Mouse (Mus musculus) midbrain, embryonic 12.5 days (tissue): Measurements from ENCODE around the gene Ppp1r1b. TPM values are rescaled to one million over a fixed set of nuclear protein-coding genes. Genes with fewer than 3 reads are reported as not detected.
A peak's percentile ranks its signal among the peaks of the same experiment; 100 is the strongest.

Experiments used
- ATAC-seq: fragments of 200-750 bp; cut with Nextera tagmentation; 2 replicates; pipeline ENCODE4 v1.8.0; 2017; ENCODE audit warnings: low read depth, moderate TSS enrichment, moderate library complexity; ENCODE audit not compliant: low FRiP score
- H3K27ac ChIP-seq: fragments of 300-500 bp; sonication (generic); replicated peaks from 2 replicates; pipeline ENCODE4 v1.5.1; 2016; ENCODE audit warnings: mild to moderate bottlenecking
- H3K27me3 ChIP-seq: fragments of 300-500 bp; sonication (generic); 2 replicates; pipeline ENCODE4 v1.6.1; 2016; ENCODE audit warnings: mild to moderate bottlenecking
- H3K36me3 ChIP-seq: fragments of 300-500 bp; sonication (generic); 2 replicates; pipeline ENCODE4 v1.6.1; 2016
- H3K4me1 ChIP-seq: fragments of 300-500 bp; sonication (generic); 2 replicates; pipeline ENCODE4 v1.6.1; 2016
- H3K4me2 ChIP-seq: fragments of 300-500 bp; sonication (generic); replicated peaks from 2 replicates; pipeline ENCODE4 v1.6.1; 2016; ENCODE audit warnings: mild to moderate bottlenecking, moderate library complexity
- H3K4me3 ChIP-seq: fragments of 300-500 bp; sonication (generic); 2 replicates; pipeline ENCODE4 v1.5.1; 2016; ENCODE audit warnings: mild to moderate bottlenecking
- H3K9ac ChIP-seq: fragments of 300-500 bp; sonication (generic); replicated peaks from 2 replicates; pipeline ENCODE4 v1.6.1; 2016; ENCODE audit warnings: mild to moderate bottlenecking, moderate library complexity
- H3K9me3 ChIP-seq: fragments of 300-500 bp; sonication (generic); 2 replicates; pipeline ENCODE4 v1.6.1; 2016; ENCODE audit warnings: mild to moderate bottlenecking
- WGBS: fragments of 180-500 bp; shearing (Covaris S2); methylation state at CpG from one replicate; pipeline ENCODE4 v1.1.7; 2016; 5-methylcytosine and 5-hydroxymethylcytosine counted together
- polyA plus RNA-seq: library from polyadenylated mRNA; unstranded; fragments of >200 nt; fragmentation: Nextera tagmentation; extraction: Ambion mirVana; gene quantifications from 2 replicates; pipeline ENCODE4 v1.2.1, GENCODE M21; 2016

Ppp1r1b gene
- polyA plus RNA-seq, 1 experiment from 2014 or later, result 1.4 TPM

- no peaks in the 10 kb centered on the region for H3K9me3 ChIP-seq
- no peak overlapping the region for H3K4me3 ChIP-seq
- H3K4me2 ChIP-seq, result 0 out of 2 replicates have a peak overlapping the region, but pooled peaks have one; percentile 3
- no peak for ATAC-seq
- no peak overlapping the region for H3K27ac ChIP-seq
- no peak overlapping the region for H3K9ac ChIP-seq
- 24% methylated on average over 9 of the region's 9 CpGs for WGBS
- peaks cover 97% of the 10 kb centered on the region for H3K27me3 ChIP-seq
- H3K36me3 ChIP-seq, result no peaks in the 10 kb centered on the region
- peaks cover 35% of the 10 kb centered on the region for H3K4me1 ChIP-seq
Observed at GRCm38 (mm10) chr11:98329960-98330744, 18.1 kb upstream of the Ppp1r1b start.

DNA sequence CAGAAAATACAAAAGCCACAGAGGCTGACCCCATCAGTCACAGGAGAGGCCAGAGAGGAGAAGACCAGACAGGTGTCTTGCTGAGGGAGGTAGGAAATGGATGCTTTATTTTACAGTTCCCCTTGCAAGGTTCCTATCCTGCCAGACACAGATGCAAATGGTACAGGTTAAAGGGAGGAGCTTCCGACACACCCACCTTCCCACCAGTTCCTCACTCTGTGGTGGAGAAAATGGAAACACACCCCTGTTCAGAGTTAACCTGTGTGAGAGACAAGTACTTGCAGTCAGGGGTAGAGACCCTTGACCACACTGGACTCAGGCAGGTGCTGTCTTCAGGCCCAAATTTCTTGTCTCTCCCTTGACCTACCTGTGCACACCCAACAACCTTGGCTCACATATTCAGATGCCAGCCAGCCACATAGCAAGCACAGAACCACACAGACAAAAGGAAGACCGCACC, 17.4 kb upstream of the Ppp1r1b start:
- H3K4me1 ChIP-seq, result peaks cover 35% of the 10 kb centered on the region
- no peak overlapping the region for H3K4me3 ChIP-seq
- H3K27ac ChIP-seq, result no peak overlapping the region
- no peak for ATAC-seq
- H3K9ac ChIP-seq, result no peak overlapping the region
- H3K36me3 ChIP-seq, result no peaks in the 10 kb centered on the region
- 53% methylated on average over 2 of the region's 2 CpGs for WGBS
- H3K9me3 ChIP-seq, result no peaks in the 10 kb centered on the region
- peaks cover 97% of the 10 kb centered on the region for H3K27me3 ChIP-seq
- no peak overlapping the region for H3K4me2 ChIP-seq

GRCm38 (mm10) chr11:98331401-98331800, 16.8 kb upstream of the Ppp1r1b start:
- Histone ChIP-seq H3K4me1 (peaks cover 35% of the 10 kb centered on the region), H3K9me3 (no peaks in the 10 kb centered on the region), H3K4me3 (no peak overlapping the region), H3K9ac (no peak overlapping the region), H3K4me2 (no peak overlapping the region), H3K36me3 (no peaks in the 10 kb centered on the region), H3K27ac (no peak overlapping the region), H3K27me3 (peaks cover 99% of the 10 kb centered on the region)
- WGBS, result 75% methylated on average over 1 of the region's 1 CpGs
- ATAC-seq, result no peak

GRCm38 (mm10) chr11:98332186-98332585, 16.0 kb upstream of the Ppp1r1b start:
- no peaks in the 10 kb centered on the region for H3K36me3 ChIP-seq
- H3K27ac ChIP-seq, result no peak overlapping the region
- H3K4me2 ChIP-seq, result no peak overlapping the region
- H3K9ac ChIP-seq, result no peak overlapping the region
- H3K4me1 ChIP-seq, result peaks cover 28% of the 10 kb centered on the region
- 87% methylated on average over 3 of the region's 3 CpGs for WGBS
- ATAC-seq, result no peak
- H3K27me3 ChIP-seq, result peaks cover 99% of the 10 kb centered on the region
- no peak overlapping the region for H3K4me3 ChIP-seq
- H3K9me3 ChIP-seq, result no peaks in the 10 kb centered on the region

- peaks cover 21% of the 10 kb centered on the region for H3K4me1 ChIP-seq
- no peak overlapping the region for H3K4me2 ChIP-seq
- H3K36me3 ChIP-seq, result no peaks in the 10 kb centered on the region
- H3K27me3 ChIP-seq, result peaks cover 99% of the 10 kb centered on the region
- no peak overlapping the region for H3K4me3 ChIP-seq
- 75% methylated on average over 4 of the region's 4 CpGs for WGBS
- no peak overlapping the region for H3K27ac ChIP-seq
- ATAC-seq, result no peak
- no peaks in the 10 kb centered on the region for H3K9me3 ChIP-seq
- H3K9ac ChIP-seq, result no peak overlapping the region
Observed at GRCm38 (mm10) chr11:98332841-98333240, 15.4 kb upstream of the Ppp1r1b start.

DNA sequence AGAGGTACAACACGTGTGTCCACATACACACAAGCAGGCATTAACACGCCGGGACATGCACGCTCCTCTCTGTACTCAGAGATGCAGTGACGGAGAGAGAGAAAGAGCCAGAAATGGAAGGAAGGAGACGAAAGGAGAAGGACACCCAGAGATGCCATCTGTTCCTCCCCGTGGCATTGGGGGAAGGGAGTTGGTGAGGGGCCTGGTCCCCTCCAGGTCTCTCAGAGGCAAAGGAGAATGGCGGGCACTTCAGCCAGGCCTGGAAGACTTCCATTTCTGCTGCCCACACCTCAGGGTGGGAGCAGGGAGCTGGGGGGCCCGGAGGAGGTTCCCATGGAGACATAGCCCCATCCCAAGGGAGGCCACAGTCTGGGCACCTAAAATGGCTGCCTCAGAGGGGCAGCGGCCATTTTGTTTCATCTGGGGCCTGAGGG, 14.9 kb upstream of the Ppp1r1b start:
- WGBS, result 65% methylated on average over 10 of the region's 10 CpGs
- no peaks in the 10 kb centered on the region for H3K36me3 ChIP-seq

DNA sequence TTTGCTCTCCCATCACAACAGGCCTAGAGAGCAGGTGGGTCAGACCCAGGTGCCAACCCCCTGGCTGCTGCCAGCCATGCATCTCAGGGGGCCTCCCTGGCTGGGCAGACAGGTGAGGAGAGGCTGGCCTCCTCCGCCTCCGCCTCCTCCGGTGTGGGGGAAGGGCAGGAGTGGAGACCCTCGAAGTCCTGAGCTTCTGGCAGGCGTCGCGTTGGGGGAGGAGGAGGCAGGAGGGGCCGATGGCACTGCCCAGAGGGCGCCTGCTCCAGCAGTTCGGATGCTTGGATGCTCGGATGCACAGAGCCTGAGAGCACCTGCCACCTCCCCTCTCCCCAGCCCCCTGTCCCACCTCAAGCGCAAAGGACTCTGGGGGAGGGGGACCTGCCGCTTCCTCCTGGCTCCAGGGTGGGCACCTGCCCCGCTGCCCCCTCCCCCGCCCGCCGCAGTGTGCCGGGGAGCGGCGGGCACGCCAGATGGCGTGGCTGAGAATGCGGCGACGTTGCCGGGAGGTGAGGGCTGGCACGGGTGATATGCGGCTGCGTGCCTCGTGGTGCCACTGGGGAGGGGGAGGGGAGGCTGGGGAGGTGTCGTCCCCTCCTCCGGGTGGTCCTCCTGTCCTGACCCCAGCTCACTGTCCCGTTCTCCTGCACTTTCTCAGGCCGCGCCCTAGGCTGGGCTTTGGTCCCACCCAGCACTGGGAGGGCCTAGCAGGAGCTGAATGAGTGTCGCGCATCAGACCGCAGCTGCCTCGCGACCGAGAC, 14.0 kb upstream of the Ppp1r1b start:
- peak; percentile 12; the same call in 1 of the 2 replicates for ATAC-seq
- H3K27me3 ChIP-seq, result peaks cover 99% of the 10 kb centered on the region
- peak overlapping the region; percentile 38 for H3K4me2 ChIP-seq
- H3K36me3 ChIP-seq, result no peaks in the 10 kb centered on the region
- H3K9ac ChIP-seq, result peak overlapping the region; percentile 29; the same call in 1 of the 2 replicates
- peak overlapping the region; percentile 25; the same call in 1 of the 2 replicates for H3K4me3 ChIP-seq
- 2% methylated on average over 39 of the region's 41 CpGs for WGBS
- H3K4me1 ChIP-seq, result peaks cover 22% of the 10 kb centered on the region
- no peak overlapping the region for H3K27ac ChIP-seq
- no peaks in the 10 kb centered on the region for H3K9me3 ChIP-seq

More for the DNA sequence above, 14.9 kb upstream of the Ppp1r1b start:
- H3K9me3 ChIP-seq, result no peaks in the 10 kb centered on the region
- no peak overlapping the region for H3K4me2 ChIP-seq
- peaks cover 20% of the 10 kb centered on the region for H3K4me1 ChIP-seq
- no peak overlapping the region for H3K9ac ChIP-seq
- peaks cover 99% of the 10 kb centered on the region for H3K27me3 ChIP-seq
- H3K4me3 ChIP-seq, result no peak overlapping the region
- H3K27ac ChIP-seq, result no peak overlapping the region
- ATAC-seq, result no peak

DNA sequence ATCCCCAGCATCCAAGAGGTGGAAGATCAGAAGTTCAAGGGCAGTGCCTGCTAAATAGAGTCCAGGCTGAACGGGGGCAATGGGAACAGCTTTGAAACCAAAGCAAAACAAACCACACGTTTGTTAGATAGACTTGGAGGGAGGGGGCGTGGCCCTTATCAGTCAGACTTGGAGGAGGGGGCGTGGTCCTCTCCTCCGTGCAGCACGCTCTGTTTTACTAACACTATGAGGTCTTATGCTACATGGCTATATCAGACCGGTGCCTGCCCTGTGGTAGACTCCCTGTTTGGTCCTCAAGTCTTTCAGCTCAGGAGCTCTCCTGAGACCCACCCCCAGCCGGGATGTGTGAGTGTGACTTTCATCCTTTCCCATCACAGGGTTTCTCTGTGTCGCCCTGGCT, 13.0 kb upstream of the Ppp1r1b start:
- no peak overlapping the region; the same call in 1 of the 2 replicates for H3K4me3 ChIP-seq
- H3K27ac ChIP-seq, result no peak overlapping the region
- no peaks in the 10 kb centered on the region for H3K36me3 ChIP-seq
- no peak for ATAC-seq
- peaks cover 99% of the 10 kb centered on the region for H3K27me3 ChIP-seq
- no peaks in the 10 kb centered on the region for H3K9me3 ChIP-seq
- WGBS, result 5% methylated on average over 9 of the region's 9 CpGs
- H3K4me1 ChIP-seq, result peaks cover 30% of the 10 kb centered on the region
- H3K4me2 ChIP-seq, result no peak overlapping the region
- no peak overlapping the region for H3K9ac ChIP-seq

DNA sequence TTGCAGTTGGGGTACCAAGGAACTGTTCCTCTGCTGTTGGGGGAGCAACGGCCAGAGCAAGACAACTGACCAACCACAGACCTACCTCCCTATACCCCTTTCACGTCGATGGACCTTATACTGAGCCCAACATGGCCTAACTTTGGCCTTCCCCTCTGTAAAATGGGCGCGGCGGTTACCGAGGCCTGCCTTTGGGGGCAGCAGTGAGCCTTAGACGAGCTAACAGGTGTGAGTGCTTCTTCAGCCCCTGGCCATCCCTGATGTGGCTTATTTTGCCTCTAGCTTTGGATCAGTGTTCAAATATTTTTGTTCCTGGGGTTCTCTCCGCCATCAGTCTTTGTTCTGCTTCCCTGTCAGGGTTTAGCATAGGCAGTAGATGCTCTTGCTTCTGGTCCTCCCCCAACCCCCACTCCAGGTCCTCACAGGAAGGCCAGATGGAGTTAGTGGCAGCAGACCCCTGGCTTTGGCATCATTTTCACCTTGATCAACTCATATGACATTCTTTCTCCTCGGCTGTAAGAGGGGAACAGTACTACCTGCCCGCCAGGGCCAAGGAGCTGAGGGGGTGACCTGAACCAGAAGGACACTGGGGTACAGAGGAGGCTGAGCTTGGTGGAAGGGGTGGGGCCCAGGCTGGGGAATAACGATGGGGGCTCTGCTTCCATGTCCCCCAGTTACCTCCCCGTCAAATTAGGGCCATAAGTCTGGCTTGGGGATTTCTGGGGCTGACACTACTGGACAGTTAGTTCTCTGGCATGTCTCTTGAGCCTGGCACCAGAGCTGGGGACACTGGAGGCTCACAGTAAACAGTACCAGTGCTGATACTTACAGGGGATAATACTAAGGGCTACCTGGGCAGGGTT, 11.7 kb upstream of the Ppp1r1b start:
- ATAC-seq, result no peak
- 19% methylated on average over 13 of the region's 13 CpGs for WGBS
- Histone ChIP-seq H3K4me2 (no peak overlapping the region), H3K9me3 (no peaks in the 10 kb centered on the region), H3K27me3 (peaks cover 98% of the 10 kb centered on the region), H3K4me3 (no peak overlapping the region), H3K36me3 (no peaks in the 10 kb centered on the region), H3K4me1 (peaks cover 33% of the 10 kb centered on the region), H3K9ac (no peak overlapping the region), H3K27ac (no peak overlapping the region)

- WGBS, result under 1% methylated on average over 51 of the region's 57 CpGs
- peaks cover 96% of the 10 kb centered on the region for H3K27me3 ChIP-seq
Observed at GRCm38 (mm10) chr11:98338507-98338961, 9.7 kb upstream of the Ppp1r1b start.

GRCm38 (mm10) chr11:98339071-98339501, 9.1 kb upstream of the Ppp1r1b start:
- Histone ChIP-seq H3K4me1 (peaks cover 37% of the 10 kb centered on the region), H3K27ac (no peak overlapping the region), H3K9me3 (no peaks in the 10 kb centered on the region), H3K4me3 (peak overlapping the region; percentile 49), H3K9ac (peak overlapping the region; percentile 53; the same call in 1 of the 2 replicates), H3K27me3 (peaks cover 96% of the 10 kb centered on the region), H3K36me3 (no peaks in the 10 kb centered on the region), H3K4me2 (peak overlapping the region; percentile 79)
- WGBS, result under 1% methylated on average over 19 of the region's 19 CpGs
- ATAC-seq, result no peak

More at GRCm38 (mm10) chr11:98338507-98338961, 9.7 kb upstream of the Ppp1r1b start:
- ATAC-seq, result no peak
- H3K4me1 ChIP-seq, result peaks cover 41% of the 10 kb centered on the region
- peak overlapping the region; percentile 79 for H3K4me2 ChIP-seq
- H3K9ac ChIP-seq, result peak overlapping the region; percentile 53; the same call in 1 of the 2 replicates
- peak overlapping the region; percentile 49 for H3K4me3 ChIP-seq
- H3K36me3 ChIP-seq, result no peaks in the 10 kb centered on the region
- no peaks in the 10 kb centered on the region for H3K9me3 ChIP-seq
- H3K27ac ChIP-seq, result no peak overlapping the region
